Mouse (Mus musculus): ENCODE measurements around the gene Mroh3. TPM values are rescaled to one million over a fixed set of nuclear protein-coding genes. Genes with fewer than 3 reads are reported as not detected.

The Mroh3 gene
- polyA plus RNA-seq, 1 experiment: not detected

- TF ChIP-seq POLR2A (IDR thresholded peaks at IDR 0.05; ENCODE audit: borderline replicate concordance, control insufficient read depth, low read depth, low read length) (no peak), CTCF (IDR thresholded peaks at IDR 0.05; ENCODE audit: control insufficient read depth, insufficient read depth, low read length) (no peak)
- H3K4me1 ChIP-seq (ENCODE audit: control insufficient read depth, insufficient read depth, low read length): no peaks in the 10 kb centered on the region
- no peak overlapping the region for H3K27ac ChIP-seq (ENCODE audit: control insufficient read depth, insufficient read depth, low read depth, low read length, poor library complexity)
- no peak overlapping the region for H3K4me3 ChIP-seq (replicated peaks; ENCODE audit: control insufficient read depth, low read depth, low read length)
- 15% methylated on average over 23 of the region's 23 CpGs for WGBS
These were observed 20.6 kb upstream of the Mroh3 start for GRCm38 (mm10) chr1:136232986-136233790.

- H3K27ac ChIP-seq (ENCODE audit: control insufficient read depth, insufficient read depth, low read depth, low read length, poor library complexity): no peak overlapping the region
- TF ChIP-seq CTCF (IDR thresholded peaks at IDR 0.05; ENCODE audit: control insufficient read depth, insufficient read depth, low read length) (no peak), POLR2A (IDR thresholded peaks at IDR 0.05; ENCODE audit: borderline replicate concordance, control insufficient read depth, low read depth, low read length) (no peak)
- WGBS: 12% methylated on average over 9 of the region's 9 CpGs
These were observed 19.8 kb upstream of the Mroh3 start for GRCm38 (mm10) chr1:136232285-136232926.

GRCm38 (mm10) chr1:136231596-136231995 is 19.0 kb upstream of the Mroh3 start:
- Histone ChIP-seq H3K4me3 (replicated peaks; ENCODE audit: control insufficient read depth, low read depth, low read length) (no peak overlapping the region), H3K27ac (ENCODE audit: control insufficient read depth, insufficient read depth, low read depth, low read length, poor library complexity) (no peak overlapping the region), H3K4me1 (ENCODE audit: control insufficient read depth, insufficient read depth, low read length) (no peaks in the 10 kb centered on the region)
- TF ChIP-seq POLR2A (IDR thresholded peaks at IDR 0.05; ENCODE audit: borderline replicate concordance, control insufficient read depth, low read depth, low read length): no peak
- no peak for TF ChIP-seq CTCF (IDR thresholded peaks at IDR 0.05; ENCODE audit: control insufficient read depth, insufficient read depth, low read length)
- 52% methylated on average over 6 of the region's 6 CpGs for WGBS

More at GRCm38 (mm10) chr1:136232285-136232926, 19.8 kb upstream of the Mroh3 start:
- H3K4me1 ChIP-seq (ENCODE audit: control insufficient read depth, insufficient read depth, low read length): no peaks in the 10 kb centered on the region
- no peak overlapping the region for H3K4me3 ChIP-seq (replicated peaks; ENCODE audit: control insufficient read depth, low read depth, low read length)

- Histone ChIP-seq H3K27ac (ENCODE audit: control insufficient read depth, insufficient read depth, low read depth, low read length, poor library complexity) (no peak overlapping the region), H3K4me3 (replicated peaks; ENCODE audit: control insufficient read depth, low read depth, low read length) (no peak overlapping the region), H3K4me1 (ENCODE audit: control insufficient read depth, insufficient read depth, low read length) (no peaks in the 10 kb centered on the region)
- no peak for TF ChIP-seq POLR2A (IDR thresholded peaks at IDR 0.05; ENCODE audit: borderline replicate concordance, control insufficient read depth, low read depth, low read length)
- TF ChIP-seq CTCF (IDR thresholded peaks at IDR 0.05; ENCODE audit: control insufficient read depth, insufficient read depth, low read length): no peak
- 75% methylated on average over 11 of the region's 11 CpGs for WGBS
These were observed 17.6 kb upstream of the Mroh3 start for GRCm38 (mm10) chr1:136230201-136230600.

- TF ChIP-seq POLR2A (IDR thresholded peaks at IDR 0.05; ENCODE audit: borderline replicate concordance, control insufficient read depth, low read depth, low read length) (no peak), CTCF (IDR thresholded peaks at IDR 0.05; ENCODE audit: control insufficient read depth, insufficient read depth, low read length) (no peak)
- no peaks in the 10 kb centered on the region for H3K4me1 ChIP-seq (ENCODE audit: control insufficient read depth, insufficient read depth, low read length)
- 85% methylated on average over 6 of the region's 6 CpGs for WGBS
- H3K27ac ChIP-seq (ENCODE audit: control insufficient read depth, insufficient read depth, low read depth, low read length, poor library complexity): no peak overlapping the region
- no peak overlapping the region for H3K4me3 ChIP-seq (replicated peaks; ENCODE audit: control insufficient read depth, low read depth, low read length)
These were observed 16.4 kb upstream of the Mroh3 start for GRCm38 (mm10) chr1:136229040-136229373.

GRCm38 (mm10) chr1:136228328-136229039 is 15.9 kb upstream of the Mroh3 start:
- TF ChIP-seq CTCF (IDR thresholded peaks at IDR 0.05; ENCODE audit: control insufficient read depth, insufficient read depth, low read length) (no peak), POLR2A (IDR thresholded peaks at IDR 0.05; ENCODE audit: borderline replicate concordance, control insufficient read depth, low read depth, low read length) (no peak)
- Histone ChIP-seq H3K4me1 (ENCODE audit: control insufficient read depth, insufficient read depth, low read length) (no peaks in the 10 kb centered on the region), H3K4me3 (replicated peaks; ENCODE audit: control insufficient read depth, low read depth, low read length) (no peak overlapping the region), H3K27ac (ENCODE audit: control insufficient read depth, insufficient read depth, low read depth, low read length, poor library complexity) (no peak overlapping the region)
- WGBS: 53% methylated on average over 13 of the region's 13 CpGs

GRCm38 (mm10) chr1:136227870-136228269 is 15.2 kb upstream of the Mroh3 start:
- Histone ChIP-seq H3K4me3 (replicated peaks; ENCODE audit: control insufficient read depth, low read depth, low read length) (no peak overlapping the region), H3K27ac (ENCODE audit: control insufficient read depth, insufficient read depth, low read depth, low read length, poor library complexity) (no peak overlapping the region), H3K4me1 (ENCODE audit: control insufficient read depth, insufficient read depth, low read length) (no peaks in the 10 kb centered on the region)
- TF ChIP-seq POLR2A (IDR thresholded peaks at IDR 0.05; ENCODE audit: borderline replicate concordance, control insufficient read depth, low read depth, low read length) (no peak), CTCF (IDR thresholded peaks at IDR 0.05; ENCODE audit: control insufficient read depth, insufficient read depth, low read length) (no peak)
- 72% methylated on average over 4 of the region's 4 CpGs for whole genome bisulfite sequencing

- Histone ChIP-seq H3K27ac (ENCODE audit: control insufficient read depth, insufficient read depth, low read depth, low read length, poor library complexity) (no peak overlapping the region), H3K4me3 (replicated peaks; ENCODE audit: control insufficient read depth, low read depth, low read length) (no peak overlapping the region), H3K4me1 (ENCODE audit: control insufficient read depth, insufficient read depth, low read length) (no peaks in the 10 kb centered on the region)
- no peak for TF ChIP-seq CTCF (IDR thresholded peaks at IDR 0.05; ENCODE audit: control insufficient read depth, insufficient read depth, low read length)
- no peak for TF ChIP-seq POLR2A (IDR thresholded peaks at IDR 0.05; ENCODE audit: borderline replicate concordance, control insufficient read depth, low read depth, low read length)
- 85% methylated on average over 8 of the region's 8 CpGs for WGBS
These were observed 14.0 kb upstream of the Mroh3 start for GRCm38 (mm10) chr1:136226626-136227025.

All from bone marrow, adult 2 months (tissue).